Mouse (Mus musculus) MN1 (cell line): Measurements from ENCODE around the gene Dpy30.

Experiments used
- DNase-seq: peaks from one replicate; pipeline ENCODE4 v3.0.0-alpha.2; 2016; ENCODE audit warnings: low spot score

Dpy30 gene

DNA sequence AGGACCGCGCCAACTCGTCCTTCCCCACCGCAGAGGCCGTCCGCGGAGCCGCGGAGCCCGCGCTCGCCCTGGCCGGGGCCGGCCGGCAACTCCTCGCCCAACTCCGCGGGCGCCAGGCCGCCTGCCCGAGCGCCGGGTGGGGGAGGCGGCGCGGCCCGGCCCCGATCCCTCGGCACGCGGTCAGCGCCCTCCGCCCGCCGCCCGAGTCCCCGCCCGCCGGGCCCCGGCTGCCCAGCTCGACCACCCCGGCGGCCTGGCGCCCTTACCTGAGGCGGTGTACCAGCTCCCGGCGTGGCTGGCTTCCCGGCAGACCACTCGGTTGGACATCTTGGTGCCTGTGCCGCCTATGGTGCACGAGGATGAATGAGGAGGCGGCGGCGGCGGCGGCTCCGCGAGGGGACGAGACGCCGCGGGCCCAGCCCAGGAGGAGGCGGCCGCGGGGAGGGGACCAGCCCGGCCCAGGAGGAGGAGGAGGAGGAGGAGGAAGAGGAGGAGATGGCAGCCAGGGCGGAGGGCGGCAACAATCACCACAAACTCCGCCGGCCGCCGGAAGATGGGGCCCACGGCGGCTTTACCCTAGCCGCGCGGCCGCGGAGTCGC lies 29.2 kb downstream of the Dpy30 start:
- DNase-seq, result peak; percentile 86

GRCm38 (mm10) chr17:74293687-74294425 lies 29.9 kb downstream of the Dpy30 start:
- peak; percentile 30 for DNase-seq

- DNase-seq, result no peak
These were observed 31.9 kb downstream of the Dpy30 start for GRCm38 (mm10) chr17:74291640-74292361.

GRCm38 (mm10) chr17:74290869-74291268 lies 32.9 kb downstream of the Dpy30 start:
- DNase-seq, result no peak

DNA sequence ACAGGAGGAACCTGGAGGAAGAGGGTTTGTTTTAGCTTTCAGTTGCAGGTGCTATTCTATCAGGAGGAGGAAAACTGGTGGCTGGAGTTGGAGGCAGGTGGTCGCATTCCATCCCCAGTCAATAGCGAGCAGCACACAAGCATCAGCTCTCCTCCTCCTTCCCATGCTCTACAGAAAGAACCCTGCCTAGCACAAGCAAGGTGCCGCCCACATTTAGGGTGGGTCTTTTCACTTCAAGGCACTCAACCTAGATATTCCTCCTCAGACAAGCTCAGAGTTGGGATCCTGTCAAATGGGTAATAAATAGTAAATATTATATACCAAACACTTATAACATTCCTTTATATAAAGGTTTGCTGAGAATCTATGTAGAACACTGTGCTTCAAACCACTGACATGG lies 33.5 kb downstream of the Dpy30 start:
- DNase-seq, result no peak

DNA sequence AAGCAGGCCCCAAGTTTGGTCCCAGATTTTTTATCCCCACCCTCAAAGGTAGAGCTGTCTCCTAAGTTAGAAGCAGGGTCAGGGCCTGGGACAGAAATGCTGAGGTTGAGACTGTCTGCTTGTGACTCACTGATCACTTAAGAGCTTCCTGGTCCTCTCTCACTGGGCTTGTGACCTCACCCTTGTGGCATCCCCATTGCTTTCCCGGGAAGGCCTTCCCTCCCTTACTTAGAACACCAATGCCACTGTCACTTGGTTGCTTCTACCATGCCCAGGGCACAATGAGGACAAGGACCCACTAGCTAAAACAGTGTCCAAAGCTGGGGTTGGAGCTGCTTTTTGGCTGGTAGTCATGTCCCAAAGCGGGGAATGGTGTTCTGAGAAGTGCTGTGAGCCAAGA lies 35.1 kb downstream of the Dpy30 start:
- DNase-seq, result no peak

GRCm38 (mm10) chr17:74286140-74286730 lies 37.5 kb downstream of the Dpy30 start:
- no peak for DNase-seq

- no peak for DNase-seq
These were observed 38.0 kb downstream of the Dpy30 start for GRCm38 (mm10) chr17:74285730-74286129.

DNA sequence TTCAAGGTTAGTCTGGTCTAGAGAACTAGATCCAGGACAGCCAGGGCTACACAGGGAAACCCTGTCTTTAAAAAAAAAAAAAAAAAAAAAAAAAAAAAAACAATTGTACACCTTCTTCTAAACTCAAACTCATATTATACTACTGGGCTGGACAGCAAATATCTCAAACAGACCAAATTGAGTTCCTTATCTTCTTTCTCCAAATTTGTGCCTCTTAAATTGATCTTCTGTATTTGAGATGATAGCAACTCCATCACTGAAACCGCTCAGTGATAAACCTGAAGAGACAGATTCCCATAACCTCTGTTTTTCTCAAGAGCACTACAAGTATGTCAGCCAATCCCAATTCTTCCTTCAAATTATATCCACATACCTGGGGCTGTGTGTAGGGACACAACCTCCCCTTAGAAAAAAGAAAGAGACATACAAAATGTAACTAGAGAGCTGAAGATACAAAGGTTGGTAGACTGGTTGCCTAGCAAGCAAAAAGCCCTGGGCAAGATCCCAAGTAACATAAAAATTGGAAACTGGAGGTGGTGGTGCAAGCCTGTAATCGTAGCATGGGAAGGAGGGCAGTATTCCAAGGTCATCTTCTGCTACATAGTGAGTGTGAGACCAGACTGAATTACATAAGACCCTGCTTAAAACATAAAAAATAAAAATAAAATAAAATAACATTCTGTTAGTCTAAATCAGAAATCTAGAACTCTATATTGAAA lies 39.2 kb downstream of the Dpy30 start:
- DNase-seq, result no peak

DNA sequence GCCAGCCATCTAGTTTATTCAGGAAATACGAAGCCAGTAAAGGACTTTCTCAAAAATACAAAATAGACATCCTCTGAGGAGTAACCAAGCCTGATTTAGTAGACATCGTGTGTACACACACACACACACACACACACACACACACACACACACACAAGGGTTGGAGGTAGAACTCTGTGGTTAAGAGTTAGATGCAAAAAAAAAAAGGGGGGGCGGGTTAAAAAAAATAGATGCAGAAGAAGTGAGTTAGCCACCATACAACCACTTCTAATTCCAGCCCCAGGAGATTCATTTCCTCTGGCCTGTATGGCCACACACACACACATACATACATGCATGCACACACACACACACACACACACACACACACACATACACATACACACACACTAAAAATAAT lies 41.7 kb downstream of the Dpy30 start:
- no peak for DNase-seq

GRCm38 (mm10) chr17:74278966-74279869 lies 44.5 kb downstream of the Dpy30 start:
- no peak for DNase-seq

GRCm38 (mm10) chr17:74274471-74274870 lies 49.3 kb downstream of the Dpy30 start:
- no peak for DNase-seq

GRCm38 (mm10) chr17:74272683-74273205 lies 51.0 kb downstream of the Dpy30 start:
- no peak for DNase-seq

DNA sequence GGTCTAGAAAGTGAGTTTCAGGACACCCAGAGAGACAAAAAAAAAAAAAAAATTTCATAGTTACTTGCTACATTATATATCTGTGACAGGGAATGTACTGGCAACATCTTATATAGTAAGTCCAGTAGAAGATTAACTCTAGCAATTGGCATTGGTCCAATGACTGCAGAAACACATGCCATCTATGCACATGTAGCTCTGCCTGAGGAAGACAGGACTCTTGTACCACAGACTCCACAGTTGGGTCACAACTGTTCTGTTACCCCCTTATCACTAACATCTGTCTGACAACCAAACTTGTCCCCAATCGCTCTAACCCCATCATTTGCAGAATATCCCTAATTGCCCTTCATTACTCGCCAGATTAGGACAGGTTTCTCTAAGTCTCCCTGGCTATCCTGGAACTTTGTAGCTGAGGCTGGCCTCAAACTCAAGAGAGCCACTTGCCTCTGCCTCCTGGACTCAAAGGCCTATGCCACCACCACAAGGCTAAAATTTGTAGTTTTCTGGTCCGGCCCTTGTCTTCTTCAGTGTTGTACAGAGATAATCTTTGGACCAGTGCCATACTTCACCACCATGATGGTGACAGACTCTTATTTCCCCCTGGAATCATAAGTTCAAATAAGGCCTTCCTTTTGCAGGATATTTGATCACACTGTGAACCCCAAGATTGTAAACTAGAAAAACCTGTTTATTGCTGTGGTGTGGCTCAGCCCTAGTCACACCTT lies 52.0 kb downstream of the Dpy30 start:
- peak; percentile 46 for DNase-seq

- DNase-seq, result no peak
These were observed 53.5 kb downstream of the Dpy30 start for GRCm38 (mm10) chr17:74270205-74270604.

- DNase-seq, result no peak
These were observed 56.1 kb downstream of the Dpy30 start for GRCm38 (mm10) chr17:74267415-74268180.

- DNase-seq, result no peak
These were observed 58.1 kb downstream of the Dpy30 start for GRCm38 (mm10) chr17:74265636-74266035.

- no peak for DNase-seq
These were observed 58.6 kb downstream of the Dpy30 start for GRCm38 (mm10) chr17:74265156-74265505.
